Mouse (Mus musculus) liver, adult 2 months (tissue): ENCODE measurements at regions not wholly inside any gene's neighbourhood (a gene's known extent, or its start where the extent isn't known, plus 50 kb on each side); places are given as distances from the start of the nearest gene placed in this dataset.
A peak's percentile ranks its signal among the peaks of the same experiment; 100 is the strongest.

Experiments
- DNase-seq: peaks from one replicate; pipeline ENCODE4 v3.0.0-alpha.2; 2011; ENCODE audit warnings: low read depth, low spot score; ENCODE audit errors: extremely low read depth
- H3K27ac ChIP-seq: fragments of 200-500 bp; replicated peaks from 2 replicates; pipeline ENCODE4 v1.5.1; 2012; ENCODE audit warnings: low read depth, mild to moderate bottlenecking, control low read depth, inconsistent platforms, low read length; ENCODE audit not compliant: insufficient read depth
- H3K27me3 ChIP-seq: fragments of 200-500 bp; 2 replicates; pipeline ENCODE4 v1.6.1; 2012; ENCODE audit warnings: mild to moderate bottlenecking, moderate library complexity, low read length, inconsistent platforms; ENCODE audit not compliant: control insufficient read depth, insufficient read depth
- H3K36me3 ChIP-seq: fragments of 200-500 bp; 2 replicates; pipeline ENCODE4 v1.6.1; 2012; ENCODE audit warnings: low read length, inconsistent platforms; ENCODE audit not compliant: control insufficient read depth, insufficient read depth
- H3K4me1 ChIP-seq: fragments of 200-500 bp; 2 replicates; pipeline ENCODE4 v1.6.1; 2011; ENCODE audit warnings: low read length; ENCODE audit not compliant: control insufficient read depth, insufficient read depth
- H3K4me3 ChIP-seq: fragments of 200-500 bp; 2 replicates; pipeline ENCODE4 v1.5.1; 2011; ENCODE audit warnings: low read depth, mild to moderate bottlenecking, control low read depth, low read length, moderate library complexity; ENCODE audit not compliant: insufficient read depth
- H3K79me2 ChIP-seq: fragments of 200-500 bp; 2 replicates; pipeline ENCODE4 v1.6.1; 2012; ENCODE audit warnings: inconsistent platforms, mild to moderate bottlenecking, low read length, moderate library complexity; ENCODE audit not compliant: control insufficient read depth, insufficient read depth
- H3K9ac ChIP-seq: fragments of 200-500 bp; 2 replicates; pipeline ENCODE4 v1.6.1; 2012; ENCODE audit warnings: low read depth, mild to moderate bottlenecking, control low read depth, inconsistent platforms, low read length
- CTCF ChIP-seq: fragments of 200-500 bp; IDR thresholded peaks from 2 replicates; pipeline ENCODE4 v1.5.1; 2011; ENCODE audit warnings: low read depth, low read length, control low read depth
- POLR2A ChIP-seq: fragments of 200-500 bp; IDR thresholded peaks from 2 replicates; pipeline ENCODE4 v1.6.1; 2011; ENCODE audit warnings: low read length, control low read depth; ENCODE audit not compliant: insufficient read depth; ENCODE audit errors: extremely low read depth
- WGBS: fragments of 180-500 bp; shearing (Covaris S2); methylation state at CpG from one replicate; pipeline ENCODE4 v1.1.7; 2018; 5-methylcytosine and 5-hydroxymethylcytosine counted together

- DNase-seq: no peak
- H3K4me1 ChIP-seq: no peaks in the 10 kb centered on the region
- no peak overlapping the region for H3K9ac ChIP-seq
- H3K36me3 ChIP-seq: no peaks in the 10 kb centered on the region
- H3K27ac ChIP-seq: no peak overlapping the region
- no peak overlapping the region for H3K4me3 ChIP-seq
- WGBS: 79% methylated on average over 5 of the region's 5 CpGs
- no peaks in the 10 kb centered on the region for H3K79me2 ChIP-seq
- H3K27me3 ChIP-seq: peaks cover 4% of the 10 kb centered on the region; the same call in 1 of the 2 replicates
- TF ChIP-seq CTCF: no peak
- TF ChIP-seq POLR2A: no peak
These were observed 126.3 kb upstream of the Atxn1 start for GRCm38 (mm10) chr13:46091109-46091508.

GRCm38 (mm10) chr13:46088237-46088636, 123.4 kb upstream of the Atxn1 start:
- Histone ChIP-seq H3K4me1 (no peaks in the 10 kb centered on the region), H3K36me3 (no peaks in the 10 kb centered on the region), H3K79me2 (no peaks in the 10 kb centered on the region), H3K9ac (no peak overlapping the region), H3K4me3 (no peak overlapping the region), H3K27me3 (peaks cover 4% of the 10 kb centered on the region; the same call in 1 of the 2 replicates), H3K27ac (no peak overlapping the region)
- TF ChIP-seq CTCF (peak; percentile 40; the same call in 1 of the 2 replicates), POLR2A (no peak)
- no peak for DNase-seq
- WGBS: 91% methylated on average over 3 of the region's 3 CpGs

DNA sequence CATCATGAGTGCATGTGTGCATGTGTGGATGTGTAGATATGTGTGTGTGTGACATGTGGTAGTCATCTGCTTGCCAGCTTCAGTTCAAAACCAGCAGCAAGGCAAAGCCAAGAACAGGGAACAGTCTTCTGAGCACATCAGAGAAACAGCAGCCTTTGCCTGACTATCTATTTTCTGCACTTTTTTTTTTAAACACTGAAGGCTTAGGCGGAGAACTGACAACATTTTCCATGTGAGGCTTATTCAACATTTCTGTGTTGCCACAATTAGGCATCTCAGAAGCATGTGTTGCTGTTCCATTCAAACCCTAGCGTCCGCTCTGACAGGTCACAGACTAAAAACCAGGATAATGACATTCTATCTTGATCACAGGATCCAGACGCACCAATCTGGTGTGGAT, 122.9 kb upstream of the Atxn1 start:
- Histone ChIP-seq H3K36me3 (no peaks in the 10 kb centered on the region), H3K4me1 (no peaks in the 10 kb centered on the region), H3K27ac (no peak overlapping the region), H3K27me3 (peaks cover 4% of the 10 kb centered on the region; the same call in 1 of the 2 replicates), H3K79me2 (no peaks in the 10 kb centered on the region), H3K4me3 (no peak overlapping the region), H3K9ac (no peak overlapping the region)
- no peak for TF ChIP-seq POLR2A
- TF ChIP-seq CTCF: no peak
- 96% methylated on average over 4 of the region's 4 CpGs for WGBS
- no peak for DNase-seq

GRCm38 (mm10) chr13:46076879-46077278, 112.1 kb upstream of the Atxn1 start:
- 83% methylated on average over 6 of the region's 6 CpGs for WGBS

GRCm38 (mm10) chr13:46071670-46072069, 106.9 kb upstream of the Atxn1 start:
- no peaks in the 10 kb centered on the region for H3K27me3 ChIP-seq
- no peaks in the 10 kb centered on the region for H3K36me3 ChIP-seq
- no peaks in the 10 kb centered on the region for H3K4me1 ChIP-seq
- no peak overlapping the region for H3K27ac ChIP-seq
- DNase-seq: no peak
- no peaks in the 10 kb centered on the region for H3K79me2 ChIP-seq
- no peak overlapping the region for H3K4me3 ChIP-seq
- no peak overlapping the region for H3K9ac ChIP-seq
- 88% methylated on average over 4 of the region's 4 CpGs for WGBS
- TF ChIP-seq POLR2A (no peak), CTCF (no peak)

More at GRCm38 (mm10) chr13:46076879-46077278, 112.1 kb upstream of the Atxn1 start:
- H3K27ac ChIP-seq: no peak overlapping the region
- H3K9ac ChIP-seq: no peak overlapping the region
- DNase-seq: no peak
- H3K4me1 ChIP-seq: no peaks in the 10 kb centered on the region
- H3K4me3 ChIP-seq: no peak overlapping the region
- H3K27me3 ChIP-seq: no peaks in the 10 kb centered on the region
- TF ChIP-seq CTCF: 0 out of 2 replicates have a peak, but pooled peaks have one; percentile 10
- TF ChIP-seq POLR2A: no peak
- H3K36me3 ChIP-seq: no peaks in the 10 kb centered on the region
- no peaks in the 10 kb centered on the region for H3K79me2 ChIP-seq

DNA sequence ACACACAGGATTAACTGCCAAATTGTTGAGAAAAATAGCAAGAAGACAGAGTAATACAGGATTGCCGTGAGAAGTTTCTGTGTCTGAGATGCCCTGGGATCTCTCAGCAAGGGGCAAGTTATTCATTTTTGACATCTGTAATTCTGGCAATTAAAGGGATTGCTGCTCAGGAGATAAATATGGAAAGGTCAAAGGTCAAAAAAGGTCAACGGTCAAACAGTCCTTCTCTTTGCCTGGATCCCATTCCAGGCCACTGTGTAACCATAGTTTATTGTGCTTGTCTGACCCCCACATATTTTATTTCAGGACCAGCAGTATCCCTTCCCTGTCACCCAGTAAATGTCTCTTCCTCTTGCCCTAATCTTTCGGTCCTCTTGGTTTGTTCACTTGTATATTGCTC, 104.8 kb upstream of the Atxn1 start:
- H3K27me3 ChIP-seq: no peaks in the 10 kb centered on the region
- DNase-seq: peak; percentile 31

More for the DNA sequence above, 104.8 kb upstream of the Atxn1 start:
- TF ChIP-seq POLR2A (no peak), CTCF (no peak)
- Histone ChIP-seq H3K4me3 (no peak overlapping the region), H3K36me3 (no peaks in the 10 kb centered on the region), H3K27ac (no peak overlapping the region), H3K4me1 (no peaks in the 10 kb centered on the region), H3K79me2 (no peaks in the 10 kb centered on the region), H3K9ac (no peak overlapping the region)
- WGBS: 51% methylated on average over 3 of the region's 3 CpGs
